Mouse (Mus musculus) forebrain, embryonic 13.5 days (tissue): ENCODE data around the gene Gm3159. TPM values are rescaled to one million over a fixed set of nuclear protein-coding genes. Genes with fewer than 3 reads are reported as not detected.
"Not testable (repeated sequence)": the region's sequence is repeated elsewhere in the genome, so short reads cannot be mapped to it uniquely, and the experiment has no call there.

Source experiments
- ATAC-seq: fragments of 200-750 bp; cut with Nextera tagmentation; 2 replicates; pipeline ENCODE4 v1.8.0; 2017
- H3K27ac ChIP-seq: fragments of 300-500 bp; sonication (generic); 2 replicates; pipeline ENCODE4 v1.5.1; 2015; ENCODE audit warnings: inconsistent platforms, mild to moderate bottlenecking, moderate library complexity
- H3K27me3 ChIP-seq: fragments of 300-500 bp; sonication (generic); 2 replicates; pipeline ENCODE4 v1.6.1; 2015; ENCODE audit warnings: mild to moderate bottlenecking, inconsistent platforms
- H3K36me3 ChIP-seq: fragments of 300-500 bp; sonication (generic); 2 replicates; pipeline ENCODE4 v1.6.1; 2015; ENCODE audit warnings: mild to moderate bottlenecking, inconsistent platforms; ENCODE audit not compliant: poor library complexity, severe bottlenecking
- H3K4me1 ChIP-seq: fragments of 300-500 bp; sonication (generic); 2 replicates; pipeline ENCODE4 v1.6.1; 2015; ENCODE audit warnings: inconsistent platforms
- H3K4me2 ChIP-seq: fragments of 300-500 bp; sonication (generic); 2 replicates; pipeline ENCODE4 v1.6.1; 2015; ENCODE audit warnings: inconsistent platforms, mild to moderate bottlenecking, moderate library complexity
- H3K4me3 ChIP-seq: fragments of 300-500 bp; sonication (generic); 2 replicates; pipeline ENCODE4 v1.5.1; 2015; ENCODE audit warnings: mild to moderate bottlenecking, inconsistent platforms
- H3K9ac ChIP-seq: fragments of 300-500 bp; sonication (generic); 2 replicates; pipeline ENCODE4 v1.6.1; 2015; ENCODE audit warnings: mild to moderate bottlenecking, inconsistent platforms
- H3K9me3 ChIP-seq: fragments of 300-500 bp; sonication (generic); replicated peaks from 2 replicates; pipeline ENCODE4 v1.6.1; 2016; ENCODE audit warnings: inconsistent platforms
- whole genome bisulfite sequencing: fragments of 180-500 bp; shearing (Covaris S2); methylation state at CpG from one replicate; pipeline ENCODE4 v1.1.7; 2015; 5-methylcytosine and 5-hydroxymethylcytosine counted together
- polyA plus RNA-seq: library from polyadenylated mRNA; unstranded; fragments of >200 nt; fragmentation: Nextera tagmentation; extraction: Ambion mirVana; gene quantifications from 2 replicates; pipeline ENCODE4 v1.2.1, GENCODE M21; 2015

Gm3159 gene
- not detected in 2 replicates for polyA plus RNA-seq

DNA sequence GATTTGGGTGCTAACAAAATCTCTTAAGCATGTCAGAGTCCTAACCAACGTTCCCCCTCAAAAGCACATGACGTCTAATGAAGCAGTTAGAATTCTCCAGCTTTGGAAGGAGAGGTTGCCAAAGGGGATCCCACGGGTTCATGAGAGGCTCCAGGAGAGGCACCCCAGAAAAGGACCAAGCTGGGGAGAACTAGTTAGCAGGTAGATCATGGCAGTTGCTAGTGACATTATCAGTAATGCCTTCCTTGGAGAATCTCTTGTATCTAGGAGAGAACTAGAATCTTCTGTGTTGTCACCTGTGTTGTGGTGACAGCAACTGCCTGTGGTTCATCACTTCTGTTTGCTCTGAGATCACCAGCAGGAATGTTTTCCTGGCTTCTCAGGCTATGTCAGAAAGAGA, at the start of gene Gm3159:
Gene Gm3159 (plus strand): TSS at position 301 of the 400 bp plus-strand sequence.
- H3K9me3 ChIP-seq, H3K36me3 ChIP-seq, H3K27me3 ChIP-seq, H3K27ac ChIP-seq, H3K4me2 ChIP-seq, H3K4me3 ChIP-seq, ATAC-seq, H3K4me1 ChIP-seq, H3K9ac ChIP-seq: not testable (repeated sequence)
- WGBS = 80% methylated on average over 1 of the region's 3 CpGs

DNA sequence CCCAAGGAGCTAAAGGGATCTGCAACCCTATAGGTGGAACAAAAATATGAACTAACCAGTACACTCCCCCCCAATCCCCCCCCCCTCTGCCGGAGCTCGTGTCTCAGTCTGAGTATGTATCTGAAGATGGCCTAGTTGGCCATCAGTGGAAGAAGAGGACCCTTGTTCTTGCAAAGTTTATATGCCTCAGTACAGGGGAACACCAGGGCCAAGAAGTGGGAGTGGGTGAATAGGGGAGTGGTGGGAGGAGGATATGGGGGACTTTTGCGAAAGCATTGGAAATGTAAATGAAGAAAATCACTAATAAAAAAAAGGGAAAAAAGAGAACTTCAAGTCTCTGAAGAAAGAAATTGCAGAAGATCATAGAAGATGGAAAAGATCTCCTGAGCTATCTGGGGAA, 28.3 kb upstream of the Gm3159 start:
- H3K9ac ChIP-seq, H3K9me3 ChIP-seq, ATAC-seq, H3K27me3 ChIP-seq, H3K27ac ChIP-seq, H3K4me2 ChIP-seq, H3K36me3 ChIP-seq, H3K4me1 ChIP-seq, H3K4me3 ChIP-seq: not testable (repeated sequence)
- whole genome bisulfite sequencing = 96% methylated on average over 3 of the region's 3 CpGs

DNA sequence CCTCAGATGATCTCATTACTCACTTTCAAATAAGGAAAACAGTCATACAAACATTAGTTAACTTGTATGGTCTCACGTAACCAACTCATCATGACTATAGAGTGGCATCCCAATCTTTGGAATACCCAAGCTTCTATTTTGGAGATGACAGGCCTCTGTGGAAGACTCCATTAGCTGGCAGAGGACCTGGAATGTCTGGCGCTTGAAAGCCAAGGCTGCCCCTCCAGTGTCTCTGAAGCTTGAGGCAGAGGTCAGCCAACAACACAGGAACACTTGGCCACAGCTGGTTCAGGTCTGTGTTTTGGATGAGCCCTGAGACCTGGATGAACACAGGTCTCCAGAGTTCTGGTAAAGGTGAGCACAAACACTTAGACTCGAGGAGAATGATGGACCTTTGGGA, 27.6 kb upstream of the Gm3159 start:
- WGBS = 83% methylated on average over 3 of the region's 3 CpGs
- H3K4me3 ChIP-seq, H3K36me3 ChIP-seq, H3K4me2 ChIP-seq, ATAC-seq, H3K9me3 ChIP-seq, H3K27ac ChIP-seq, H3K9ac ChIP-seq, H3K27me3 ChIP-seq, H3K4me1 ChIP-seq: not testable (repeated sequence)

DNA sequence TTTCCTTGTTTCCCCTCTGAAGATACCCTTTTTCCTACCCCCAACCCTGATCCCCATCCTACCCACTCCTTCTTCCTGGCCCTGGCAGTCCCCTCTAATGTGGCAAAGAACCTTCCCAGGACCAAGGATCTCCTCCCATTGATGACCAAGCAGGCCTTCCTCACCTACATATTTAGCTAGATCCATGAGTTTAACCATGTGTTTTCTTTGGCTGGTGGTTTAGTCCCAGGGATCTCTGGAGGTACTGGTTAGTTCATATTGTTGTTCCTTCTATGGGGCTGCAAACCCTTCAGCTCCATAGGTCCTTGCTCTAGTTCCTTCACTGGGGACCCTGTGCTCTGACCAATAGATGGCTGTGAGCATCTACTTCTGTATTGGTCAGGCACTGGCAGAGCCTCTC, 19.5 kb upstream of the Gm3159 start:
- H3K4me3 ChIP-seq, H3K4me1 ChIP-seq, H3K4me2 ChIP-seq, H3K27me3 ChIP-seq, H3K9ac ChIP-seq, H3K9me3 ChIP-seq, H3K27ac ChIP-seq, ATAC-seq, H3K36me3 ChIP-seq: not testable (repeated sequence)

DNA sequence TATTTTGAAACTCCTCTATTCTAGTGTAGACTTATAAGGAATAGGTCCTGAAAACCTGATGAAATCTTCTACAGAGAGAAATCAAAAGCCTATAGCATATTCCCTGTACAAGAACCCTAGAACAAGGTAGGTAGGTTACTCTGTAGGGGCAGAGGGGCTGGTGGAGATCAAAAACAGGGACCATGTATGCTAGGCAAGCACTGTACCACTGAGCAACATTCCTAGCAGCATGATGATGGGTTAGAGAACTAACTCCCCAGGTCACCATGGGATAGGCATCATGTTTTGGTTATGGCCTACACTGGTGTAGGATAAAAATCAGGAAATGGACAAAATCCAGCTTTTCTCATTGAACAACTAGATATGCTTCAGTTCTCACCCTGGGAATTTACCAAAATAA, 11.7 kb upstream of the Gm3159 start:
- not testable (repeated sequence) for H3K36me3 ChIP-seq, H3K27ac ChIP-seq, H3K4me1 ChIP-seq, ATAC-seq, H3K27me3 ChIP-seq, H3K4me2 ChIP-seq, H3K9ac ChIP-seq, H3K9me3 ChIP-seq, H3K4me3 ChIP-seq

DNA sequence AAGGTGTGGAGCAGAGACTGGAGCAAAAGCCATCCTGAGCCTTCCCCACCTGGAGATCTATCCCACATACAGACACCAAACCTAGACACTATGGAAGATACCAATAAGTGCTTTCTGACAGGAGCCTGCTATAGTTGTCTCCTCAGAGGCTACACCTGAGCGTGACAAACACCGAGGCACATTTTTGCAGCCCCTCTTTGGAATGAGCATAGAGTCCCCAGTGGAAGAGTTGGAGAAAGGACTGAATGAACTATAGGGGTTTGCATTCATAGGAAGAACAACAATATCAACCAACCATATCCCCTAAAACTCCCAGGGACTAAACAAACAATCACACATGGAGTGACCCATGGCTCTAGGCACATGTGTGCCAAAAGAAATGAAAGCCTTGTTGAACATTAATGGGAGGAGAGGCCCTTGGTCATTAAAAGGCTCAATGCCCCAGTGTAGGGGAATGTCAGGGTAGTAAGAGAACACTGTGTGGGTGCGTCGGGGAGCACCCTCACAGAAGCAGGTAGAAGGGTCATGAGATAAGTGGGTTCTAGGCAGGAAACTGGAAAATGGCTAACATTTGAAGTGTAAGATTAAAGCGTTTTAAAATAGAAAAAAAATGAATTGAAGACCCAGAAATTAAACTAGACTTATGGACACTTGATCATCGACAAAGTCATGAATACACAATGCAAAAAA, 4.3 kb upstream of the Gm3159 start:
- H3K9me3 ChIP-seq, H3K4me2 ChIP-seq, H3K9ac ChIP-seq, H3K27ac ChIP-seq, H3K27me3 ChIP-seq, H3K4me3 ChIP-seq, H3K36me3 ChIP-seq, H3K4me1 ChIP-seq, ATAC-seq: not testable (repeated sequence)
- 89% methylated on average over 2 of the region's 6 CpGs for WGBS

DNA sequence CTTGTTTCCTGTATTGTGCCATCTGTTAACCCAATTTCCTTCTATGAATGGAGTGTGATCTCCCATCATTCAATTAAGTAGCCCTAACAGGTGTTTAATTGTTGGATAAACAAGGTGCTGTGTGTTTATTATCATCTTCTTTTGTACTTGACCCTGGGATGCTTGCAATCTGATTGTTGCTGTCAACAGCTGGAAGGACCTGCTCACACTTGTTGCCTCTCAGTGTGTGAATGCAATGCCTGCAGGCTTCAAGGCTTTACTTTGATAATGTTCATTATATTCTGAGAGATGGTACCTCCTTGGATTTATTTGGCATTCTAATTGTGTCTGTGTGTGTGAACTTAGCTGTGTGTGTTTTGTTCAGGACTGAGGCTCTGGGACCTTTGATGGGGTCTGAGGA, 1.3 kb downstream of the Gm3159 start:
- ATAC-seq, H3K9ac ChIP-seq, H3K36me3 ChIP-seq, H3K27me3 ChIP-seq, H3K4me3 ChIP-seq, H3K27ac ChIP-seq, H3K4me2 ChIP-seq, H3K9me3 ChIP-seq, H3K4me1 ChIP-seq: not testable (repeated sequence)

DNA sequence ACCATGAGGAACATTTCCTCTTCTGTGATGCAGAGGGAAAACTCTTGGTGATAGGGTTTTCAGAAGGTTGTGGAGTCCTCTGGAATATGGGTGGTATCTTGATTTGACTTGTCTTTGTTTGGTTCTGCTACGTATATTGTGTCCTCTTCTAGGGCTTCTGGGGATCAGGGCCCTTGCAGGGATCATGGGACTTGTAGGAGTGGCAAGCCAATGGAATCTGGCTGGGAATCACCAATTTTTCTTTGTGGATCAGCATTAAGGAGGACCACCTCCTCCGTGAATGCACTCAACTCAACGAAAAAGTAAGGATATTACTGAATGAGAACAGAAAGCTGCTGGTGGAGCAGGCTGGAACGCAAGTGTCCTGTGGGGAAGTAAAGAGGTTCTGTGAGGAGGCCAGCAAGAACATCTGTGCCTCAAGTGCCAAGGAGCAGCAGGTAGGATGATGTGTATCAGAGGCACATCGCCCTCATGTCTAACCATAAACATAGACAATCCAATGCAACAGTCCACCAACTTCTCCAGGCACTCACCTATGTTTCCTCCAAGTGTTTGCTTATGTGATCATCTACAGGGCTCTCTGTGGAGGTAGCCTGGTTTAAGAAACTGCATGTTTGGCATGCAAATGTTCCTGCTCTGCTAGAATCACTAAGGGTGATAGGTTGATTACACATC, 2.9 kb downstream of the Gm3159 start:
- H3K9ac ChIP-seq, H3K4me1 ChIP-seq, H3K36me3 ChIP-seq, H3K27me3 ChIP-seq, ATAC-seq, H3K4me2 ChIP-seq, H3K9me3 ChIP-seq, H3K27ac ChIP-seq, H3K4me3 ChIP-seq: not testable (repeated sequence)
- whole genome bisulfite sequencing = 90% methylated on average over 5 of the region's 5 CpGs

DNA sequence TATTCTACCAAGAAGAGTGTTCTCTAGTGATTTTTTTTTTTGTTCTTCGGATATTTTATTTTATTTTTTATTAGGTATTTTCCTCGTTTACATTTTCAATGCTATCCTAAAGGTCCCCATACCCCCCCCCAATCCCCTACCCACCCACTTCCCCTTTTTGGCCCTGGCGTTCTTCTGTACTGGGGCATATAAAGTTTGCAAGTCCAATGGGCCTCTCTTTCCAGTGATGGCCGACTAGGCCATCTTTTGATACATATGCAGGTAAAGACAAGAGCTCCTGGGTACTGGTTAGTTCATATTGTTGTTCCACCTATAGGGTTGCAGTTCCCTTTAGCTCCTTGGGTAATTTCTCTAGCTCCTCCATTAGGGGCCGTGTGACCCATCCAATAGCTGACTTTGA, 3.9 kb downstream of the Gm3159 start:
- 84% methylated on average over 5 of the region's 5 CpGs for WGBS
- H3K4me3 ChIP-seq, H3K27ac ChIP-seq, H3K4me1 ChIP-seq, H3K36me3 ChIP-seq, H3K27me3 ChIP-seq, H3K9ac ChIP-seq, ATAC-seq, H3K4me2 ChIP-seq, H3K9me3 ChIP-seq: not testable (repeated sequence)

DNA sequence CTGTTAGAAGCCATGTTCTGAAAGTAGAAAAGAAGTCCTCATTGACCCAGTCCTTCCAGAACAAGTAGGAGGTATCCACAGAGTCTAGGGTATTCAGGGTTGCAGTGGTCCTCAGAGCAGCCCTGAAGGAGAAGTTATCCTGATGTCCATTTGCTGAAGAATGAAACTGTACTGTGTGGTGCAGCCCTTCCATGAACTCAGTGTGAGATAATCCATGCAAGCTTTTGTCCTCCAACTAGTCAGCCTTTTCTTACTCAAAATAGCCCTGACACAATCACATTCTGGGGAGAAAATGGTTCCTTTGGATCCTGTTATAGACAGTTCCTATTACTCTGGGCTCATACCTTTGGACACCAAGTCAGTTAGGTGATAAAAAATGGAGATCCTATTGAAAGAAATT, 6.5 kb downstream of the Gm3159 start:
- H3K4me2 ChIP-seq, H3K36me3 ChIP-seq, H3K4me3 ChIP-seq, H3K9ac ChIP-seq, ATAC-seq, H3K27me3 ChIP-seq, H3K4me1 ChIP-seq, H3K9me3 ChIP-seq, H3K27ac ChIP-seq: not testable (repeated sequence)

DNA sequence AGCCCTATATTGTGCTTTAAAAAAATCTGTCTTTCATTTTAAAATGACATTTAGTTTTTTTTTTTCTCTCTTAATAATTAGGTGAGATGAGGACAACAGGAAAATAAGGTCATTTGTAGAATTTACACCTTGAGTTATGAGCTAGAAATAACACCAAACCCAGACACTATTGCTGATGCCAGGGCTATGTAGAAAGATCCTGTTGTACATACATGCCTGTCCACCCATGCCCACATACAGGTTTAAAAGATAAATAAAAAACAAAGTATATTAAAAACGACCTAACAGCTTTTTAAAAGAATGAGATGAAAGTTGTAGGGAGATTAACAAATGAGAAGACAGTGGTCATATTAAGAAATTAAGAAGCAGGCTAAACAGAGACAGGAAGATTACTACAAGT, 12.6 kb downstream of the Gm3159 start:
- H3K4me3 ChIP-seq, H3K36me3 ChIP-seq, H3K9me3 ChIP-seq, H3K27ac ChIP-seq, ATAC-seq, H3K9ac ChIP-seq, H3K4me2 ChIP-seq, H3K4me1 ChIP-seq, H3K27me3 ChIP-seq: not testable (repeated sequence)
- 50% methylated on average over 1 of the region's 1 CpGs for WGBS

DNA sequence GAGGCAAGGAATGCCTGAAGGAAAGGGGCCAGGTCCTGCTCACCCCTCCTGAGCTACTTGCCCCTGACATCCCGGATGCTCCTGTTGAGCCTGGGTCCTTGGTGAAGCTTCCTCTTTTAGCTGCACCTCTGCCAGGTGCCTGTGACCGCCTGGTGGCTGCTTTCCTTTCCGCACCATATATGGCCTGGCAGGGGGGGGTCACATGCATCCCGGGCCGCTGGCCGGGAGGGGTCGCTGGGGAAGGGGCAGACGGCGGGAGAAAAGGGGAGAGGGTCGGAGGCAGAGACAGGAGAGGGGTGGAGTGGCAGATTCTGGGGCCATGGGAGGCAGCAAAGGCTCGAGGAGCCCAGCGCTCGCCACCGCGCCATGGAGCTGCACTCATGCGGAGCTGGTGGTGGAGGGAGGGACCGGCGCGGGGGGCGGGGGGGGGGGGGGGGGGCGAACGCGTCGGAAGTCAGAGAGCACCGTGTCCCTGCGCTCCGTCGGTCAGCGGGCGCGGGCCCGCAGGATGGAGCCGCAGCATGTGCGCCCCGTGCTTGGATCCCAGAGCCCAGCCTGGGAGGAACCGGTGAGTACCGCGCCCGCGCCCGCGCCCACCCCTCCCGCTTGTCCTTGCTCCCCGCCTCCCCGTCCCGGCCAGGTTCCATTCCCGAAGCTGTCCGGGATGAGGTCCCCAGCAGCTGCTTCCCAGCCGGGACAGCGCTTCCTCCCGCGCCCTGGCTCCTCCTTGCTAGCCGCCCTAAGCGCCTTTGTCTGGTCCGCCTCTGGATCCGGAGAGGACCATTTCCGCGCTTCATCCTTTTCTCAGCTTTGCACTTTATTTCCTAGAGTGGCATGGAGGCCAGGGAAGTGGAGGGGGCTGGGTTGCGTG, 17.9 kb downstream of the Gm3159 start, which contains the start of gene Gm3164:
Gene Gm3164 (plus strand): TSS at position 484 of the 871 bp plus-strand sequence.
- Histone ChIP-seq H3K4me2 (peak within 1 kb of the TSS; percentile 67), H3K9ac (peak within 1 kb of the TSS; percentile 62), H3K4me3 (peak within 1 kb of the TSS; percentile 48)
- not testable (repeated sequence) for H3K36me3 ChIP-seq, H3K9me3 ChIP-seq, H3K27ac ChIP-seq, H3K27me3 ChIP-seq, H3K4me1 ChIP-seq, ATAC-seq
- WGBS = 0% methylated on average over 21 of the region's 59 CpGs
